In genomic region chrX:12500601-12501000, GRCm38 (mm10) we compare ENCODE assay signal across 21 mouse cellular contexts.
DNase-seq lines count a peak whose midpoint lies in the region; ATAC-seq and TF ChIP-seq lines count a peak whose summit lies in the region.
"Had no signal": no experiment of that assay in that cellular context is flagged by ENCODE, and none has a peak within 500 bp of the region (broad histone marks: within the 10 kb centered on the region; RNA-seq: fewer than 3 reads in every experiment).

No protein-coding gene starts in this region.

- WGBS in lung, adult 2 months = 69% methylated on average over 3 of the region's 3 CpGs
- 95% methylated on average over 3 of the region's 3 CpGs for WGBS in hindbrain, embryonic 13.5 days

- no peak for ATAC-seq in hindbrain, embryonic 13.5 days (ENCODE audit: low FRiP score)
- ATAC-seq: hindbrain, embryonic 16.5 days; intestine, postnatal 0 days had no signal

- no peak overlapping the region for H3K4me2 ChIP-seq in hindbrain, embryonic 13.5 days
- H3K4me2 ChIP-seq: embryonic facial prominence, embryonic 12.5 days; limb, embryonic 12.5 days; neural tube, embryonic 15.5 days had no signal

- H3K9me3 ChIP-seq in hindbrain, embryonic 13.5 days = no peaks in the 10 kb centered on the region
- H3K9me3 ChIP-seq: embryonic facial prominence, embryonic 12.5 days; heart, embryonic 10.5 days; limb, embryonic 12.5 days; neural tube, embryonic 15.5 days had no signal

- H3K4me1 ChIP-seq in lung, adult 2 months (ENCODE audit: control insufficient read depth, insufficient read depth, low read length) = peaks cover 8% of the 10 kb centered on the region; the same call in 1 of the 2 replicates
- H3K4me1 ChIP-seq in hindbrain, embryonic 13.5 days (replicated peaks) = no peaks in the 10 kb centered on the region
- H3K4me1 ChIP-seq: embryonic facial prominence, embryonic 12.5 days; heart, embryonic 10.5 days; limb, embryonic 12.5 days; neural tube, embryonic 15.5 days had no signal

- no peak overlapping the region for H3K4me3 ChIP-seq in lung, adult 2 months (replicated peaks; ENCODE audit: extremely low read depth, low read depth, low read length)
- no peak overlapping the region for H3K4me3 ChIP-seq in hindbrain, embryonic 13.5 days
- H3K4me3 ChIP-seq: embryonic facial prominence, embryonic 12.5 days; heart, embryonic 10.5 days; limb, embryonic 12.5 days; myocyte; neural tube, embryonic 15.5 days had no signal

- H3K27ac ChIP-seq in hindbrain, embryonic 13.5 days = no peak overlapping the region
- H3K27ac ChIP-seq: embryonic facial prominence, embryonic 12.5 days; heart, embryonic 10.5 days; limb, embryonic 12.5 days; liver, embryonic 14.5 days; neural tube, embryonic 15.5 days had no signal

- peak; percentile 13 to 17 for DNase-seq in cerebellum, postnatal 10 days
- DNase-seq in cerebellum, adult 9-10 months = no peak
- DNase-seq in lung, adult 18-20 months = peak; percentile 4 to 8
- no peak for DNase-seq in lung, adult 2 months
- peak; percentile 40 to 59 for DNase-seq in kidney, postnatal 25 days
- peak; percentile 14 to 27 for DNase-seq in lung, postnatal 4 days
- no peak for DNase-seq in embryo, embryonic 9.5 days (ENCODE audit: extremely low spot score)
- DNase-seq: cerebellum, adult 11-12 months; gastrocnemius, postnatal 10 days; heart, postnatal 10 days; midbrain, embryonic 14.5 days; right cerebral cortex, postnatal 4 days had no signal

- TF ChIP-seq POLR2A in lung, adult 2 months (IDR thresholded peaks at IDR 0.05; ENCODE audit: borderline replicate concordance, extremely low read depth, low read depth, low read length) = no peak

- no peak for TF ChIP-seq CTCF in lung, adult 2 months (IDR thresholded peaks at IDR 0.05; ENCODE audit: insufficient read depth, low read length)

- no peaks in the 10 kb centered on the region for H3K36me3 ChIP-seq in hindbrain, embryonic 13.5 days
- H3K36me3 ChIP-seq: embryonic facial prominence, embryonic 12.5 days; heart, embryonic 10.5 days; limb, embryonic 12.5 days; neural tube, embryonic 15.5 days had no signal

- H3K27me3 ChIP-seq in hindbrain, embryonic 13.5 days = 0 out of 2 replicates have a peak, but pooled peaks cover 3% of the 10 kb centered on the region
- H3K27me3 ChIP-seq: embryonic facial prominence, embryonic 12.5 days had no signal

- H3K9ac ChIP-seq in hindbrain, embryonic 13.5 days = no peak overlapping the region
- H3K9ac ChIP-seq: embryonic facial prominence, embryonic 12.5 days; limb, embryonic 12.5 days; liver, embryonic 14.5 days; neural tube, embryonic 15.5 days had no signal

Comparison
In these comparisons a context has a peak if more than half of its experiments do, and no peak if none do; other contexts are left out.
1. DNase-seq: peak in cerebellum, postnatal 10 days (2 of 2), lung, adult 18-20 months (2 of 2), kidney, postnatal 25 days (2 of 2) and lung, postnatal 4 days (2 of 2); none in cerebellum, adult 9-10 months (single experiment), lung, adult 2 months (single experiment) and embryo, embryonic 9.5 days (single experiment).